Mouse (Mus musculus): ENCODE data around the gene Mrpl20. TPM values are rescaled to one million over a fixed set of nuclear protein-coding genes. Genes with fewer than 3 reads are reported as not detected.
A peak's percentile ranks its signal among the peaks of the same experiment; 100 is the strongest.

Gene Mrpl20
- polyA plus RNA-seq, 1 experiment from 2014 or later = 227 TPM

DNA sequence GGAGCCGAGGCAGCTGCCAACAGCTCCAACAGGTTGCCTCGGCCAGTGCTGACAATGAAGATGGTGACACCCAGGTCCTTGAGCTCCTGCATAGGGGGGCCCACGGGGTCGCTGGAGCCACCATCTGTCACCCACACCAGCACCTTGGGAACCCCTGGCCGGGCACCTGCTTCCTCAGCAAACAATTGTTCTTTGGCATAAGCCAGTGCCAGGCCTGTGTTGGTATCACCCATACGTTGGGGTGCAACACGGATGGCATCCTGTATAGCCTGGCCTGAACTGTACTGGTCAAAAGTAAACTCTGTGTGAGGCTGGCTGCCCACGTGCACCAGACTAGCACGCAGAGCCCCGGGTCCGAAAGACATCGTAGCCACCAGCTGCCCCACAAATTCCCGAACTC, 29.9 kb upstream of the Mrpl20 start:
- WGBS (ENCODE audit: insufficient replicate concordance) = 73% methylated on average over 13 of the region's 13 CpGs
- Histone ChIP-seq H3K4me3 (replicated peaks) (no peak overlapping the region), H3K27me3 (peaks cover 64% of the 10 kb centered on the region), H3K9ac (no peak overlapping the region), H3K4me2 (no peak overlapping the region), H3K9me3 (replicated peaks) (no peaks in the 10 kb centered on the region), H3K4me1 (replicated peaks) (peaks cover 52% of the 10 kb centered on the region), H3K36me3 (no peaks in the 10 kb centered on the region), H3K27ac (no peak overlapping the region)
- no peak for ATAC-seq (ENCODE audit: low read depth)
- DNase-seq = no peak

- peak overlapping the region; percentile 67 for H3K4me2 ChIP-seq
- no peaks in the 10 kb centered on the region for H3K36me3 ChIP-seq
- H3K4me3 ChIP-seq (replicated peaks) = no peak overlapping the region
- H3K9ac ChIP-seq = no peak overlapping the region
- H3K27me3 ChIP-seq = peaks cover 64% of the 10 kb centered on the region
- 25% methylated on average over 5 of the region's 5 CpGs for WGBS (ENCODE audit: insufficient replicate concordance)
- H3K4me1 ChIP-seq (replicated peaks) = peaks cover 54% of the 10 kb centered on the region
- DNase-seq (no peak), ATAC-seq (ENCODE audit: low read depth) (no peak)
- H3K27ac ChIP-seq = no peak overlapping the region
- no peaks in the 10 kb centered on the region for H3K9me3 ChIP-seq (replicated peaks)
These were observed 29.2 kb upstream of the Mrpl20 start for GRCm38 (mm10) chr4:155773335-155774078.

DNA sequence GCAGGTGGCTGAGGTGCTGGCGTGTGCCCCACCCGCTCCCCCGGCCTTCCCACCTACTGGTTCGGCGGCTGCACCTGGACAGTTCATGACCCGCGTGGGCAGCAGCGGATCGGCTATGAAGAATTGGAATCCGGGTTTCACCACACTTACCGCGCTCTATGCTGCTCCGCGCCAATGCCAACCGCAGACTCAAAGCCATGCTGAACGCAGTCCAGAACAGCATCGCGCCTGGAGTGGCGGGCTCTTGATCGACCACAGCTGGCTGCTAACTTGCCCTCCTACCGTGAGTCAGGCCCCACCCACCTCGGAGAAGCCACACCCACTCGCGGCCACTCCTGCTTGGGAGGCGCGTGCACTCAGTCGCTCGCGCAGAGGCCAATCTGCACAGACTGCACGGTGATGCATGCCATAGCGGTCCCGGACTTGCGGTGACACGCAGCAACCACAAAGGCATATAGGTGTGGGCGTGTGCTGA, 28.4 kb upstream of the Mrpl20 start, which contains the start of gene Vwa1:
Gene Vwa1, minus strand, starts transcription at position 419 of the 475 bp plus-strand sequence.
- Histone ChIP-seq H3K9me3 (replicated peaks) (no peaks in the 10 kb centered on the region), H3K9ac (no peak within 1 kb of the TSS), H3K4me2 (peak within 1 kb of the TSS; percentile 67), H3K36me3 (no peaks in the 10 kb centered on the region), H3K27me3 (peaks cover 64% of the 10 kb centered on the region), H3K27ac (no peak within 1 kb of the TSS), H3K4me3 (replicated peaks) (peak within 1 kb of the TSS; percentile 40), H3K4me1 (replicated peaks) (peaks cover 51% of the 10 kb centered on the region)
- DNase-seq = peak; percentile 82
- WGBS (ENCODE audit: insufficient replicate concordance) = 1% methylated on average over 35 of the region's 35 CpGs
- ATAC-seq (ENCODE audit: low read depth) = peak; percentile 71

DNA sequence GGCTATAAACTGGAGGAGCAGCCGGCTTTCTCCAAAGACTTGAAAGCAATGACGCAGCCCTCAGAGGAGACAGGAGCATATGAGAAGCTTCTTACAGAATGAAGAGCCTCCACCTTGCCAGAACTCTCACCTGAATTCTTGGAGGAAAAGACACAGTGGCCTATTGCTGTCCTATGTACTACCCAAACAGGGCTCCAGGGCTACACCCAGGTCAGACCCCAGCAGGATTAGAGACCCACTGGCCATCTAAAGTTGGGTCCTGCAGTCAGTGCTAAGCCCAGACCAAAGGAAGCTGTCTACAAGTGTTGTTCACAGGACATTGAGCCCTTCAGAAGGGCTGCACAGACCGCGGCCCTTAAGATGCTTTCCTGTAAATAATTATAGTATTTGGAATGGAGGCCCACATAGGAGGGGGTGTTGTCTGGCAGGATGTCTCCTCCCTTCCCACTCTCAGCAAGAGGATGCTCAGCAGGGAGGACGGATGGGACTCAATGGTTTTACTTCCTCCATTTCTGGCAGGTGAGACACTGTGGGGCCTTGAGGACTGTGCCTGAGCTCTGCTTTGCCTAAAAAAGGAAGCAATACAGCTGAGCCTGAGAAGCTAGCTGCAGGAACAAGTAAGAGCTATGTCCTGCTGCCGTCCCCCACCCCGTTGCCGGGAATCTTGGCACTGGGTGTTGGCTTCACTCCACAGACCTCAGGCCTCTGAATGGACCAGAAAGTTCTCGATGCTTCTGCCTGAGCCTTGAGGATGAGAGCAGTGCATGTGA, 27.5 kb upstream of the Mrpl20 start:
- Histone ChIP-seq H3K4me1 (replicated peaks) (peaks cover 42% of the 10 kb centered on the region), H3K9ac (no peak overlapping the region), H3K9me3 (replicated peaks) (no peaks in the 10 kb centered on the region), H3K27ac (no peak overlapping the region), H3K27me3 (peaks cover 71% of the 10 kb centered on the region), H3K4me3 (replicated peaks) (no peak overlapping the region), H3K4me2 (peak overlapping the region; percentile 67), H3K36me3 (no peaks in the 10 kb centered on the region)
- 41% methylated on average over 9 of the region's 9 CpGs for WGBS (ENCODE audit: insufficient replicate concordance)
- ATAC-seq (ENCODE audit: low read depth) = no peak
- DNase-seq = no peak

DNA sequence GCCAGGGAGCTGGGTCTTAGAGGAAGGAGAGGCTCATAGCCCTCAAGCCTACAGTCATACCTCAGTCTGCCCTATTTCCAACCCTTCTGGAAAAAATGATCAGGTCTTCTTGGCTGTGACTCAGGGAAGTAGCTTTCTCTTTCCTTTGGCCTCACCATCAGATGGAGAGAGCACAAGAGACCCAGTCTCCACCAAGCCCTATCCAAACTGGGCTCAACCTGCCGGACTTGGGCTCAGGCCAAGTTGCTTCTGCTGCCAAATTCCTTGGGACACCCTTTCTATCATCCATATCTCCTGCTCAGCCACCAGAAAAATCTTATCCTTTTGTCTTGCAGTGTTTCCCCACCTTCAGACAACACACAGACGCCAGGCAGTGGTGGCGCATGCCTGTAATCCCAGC, 26.8 kb upstream of the Mrpl20 start:
- Histone ChIP-seq H3K4me3 (replicated peaks) (no peak overlapping the region), H3K4me1 (replicated peaks) (peaks cover 38% of the 10 kb centered on the region), H3K36me3 (no peaks in the 10 kb centered on the region), H3K27ac (no peak overlapping the region), H3K9ac (no peak overlapping the region), H3K4me2 (no peak overlapping the region), H3K27me3 (peaks cover 72% of the 10 kb centered on the region), H3K9me3 (replicated peaks) (no peaks in the 10 kb centered on the region)
- 77% methylated on average over 3 of the region's 3 CpGs for WGBS (ENCODE audit: insufficient replicate concordance)
- ATAC-seq (ENCODE audit: low read depth) = no peak
- DNase-seq = no peak

DNA sequence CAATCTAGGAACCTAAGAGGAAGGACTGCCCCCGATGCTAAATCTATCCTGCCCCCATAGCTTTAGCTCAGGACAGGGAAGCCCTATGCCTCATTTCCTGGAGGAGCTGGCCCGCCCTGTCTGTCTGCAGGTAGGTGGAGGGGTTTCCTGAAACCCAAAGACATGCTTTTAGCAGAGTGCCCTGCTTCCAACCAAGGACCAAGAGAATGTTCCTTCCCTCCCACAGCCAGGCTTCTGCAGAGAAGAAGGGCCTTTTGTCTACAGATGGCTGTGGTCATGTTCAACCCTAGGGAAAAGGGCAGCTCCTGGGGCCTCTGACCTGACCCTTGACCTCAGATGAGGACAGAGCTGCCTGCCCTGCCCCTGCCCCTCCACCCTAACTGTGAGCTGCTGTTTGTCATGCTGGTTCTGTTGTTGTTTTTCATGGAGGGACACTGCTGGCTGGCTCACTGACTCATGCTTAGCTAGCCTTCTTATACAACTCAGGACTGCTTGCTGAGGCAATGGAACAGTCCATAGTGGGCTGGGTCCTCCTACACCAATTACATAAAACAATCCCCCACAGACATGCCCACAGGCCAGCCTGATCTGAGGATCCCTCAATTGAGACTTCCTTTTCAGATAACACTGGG, 25.9 kb upstream of the Mrpl20 start:
- Histone ChIP-seq H3K4me3 (replicated peaks) (no peak overlapping the region), H3K4me1 (replicated peaks) (peaks cover 38% of the 10 kb centered on the region), H3K27ac (peak overlapping the region; percentile 12; the same call in 1 of the 2 replicates), H3K27me3 (peaks cover 70% of the 10 kb centered on the region), H3K9ac (no peak overlapping the region), H3K9me3 (replicated peaks) (no peaks in the 10 kb centered on the region), H3K36me3 (no peaks in the 10 kb centered on the region), H3K4me2 (no peak overlapping the region)
- WGBS (ENCODE audit: insufficient replicate concordance) = 30% methylated on average over 2 of the region's 2 CpGs
- no peak for DNase-seq
- no peak for ATAC-seq (ENCODE audit: low read depth)

GRCm38 (mm10) chr4:155777816-155778215, 24.9 kb upstream of the Mrpl20 start:
- H3K4me3 ChIP-seq (replicated peaks) = no peak overlapping the region
- H3K4me2 ChIP-seq = no peak overlapping the region
- H3K4me1 ChIP-seq (replicated peaks) = peaks cover 38% of the 10 kb centered on the region
- H3K36me3 ChIP-seq = no peaks in the 10 kb centered on the region
- DNase-seq = no peak
- ATAC-seq (ENCODE audit: low read depth) = no peak
- peaks cover 67% of the 10 kb centered on the region for H3K27me3 ChIP-seq
- WGBS (ENCODE audit: insufficient replicate concordance) = 52% methylated on average over 2 of the region's 2 CpGs
- H3K9ac ChIP-seq = no peak overlapping the region
- no peak overlapping the region for H3K27ac ChIP-seq
- no peaks in the 10 kb centered on the region for H3K9me3 ChIP-seq (replicated peaks)

- no peaks in the 10 kb centered on the region for H3K9me3 ChIP-seq (replicated peaks)
- 75% methylated on average over 4 of the region's 4 CpGs for WGBS (ENCODE audit: insufficient replicate concordance)
- H3K4me3 ChIP-seq (replicated peaks) = no peak overlapping the region
- no peaks in the 10 kb centered on the region for H3K36me3 ChIP-seq
- H3K4me2 ChIP-seq = no peak overlapping the region
- H3K27ac ChIP-seq = no peak overlapping the region
- DNase-seq (no peak), ATAC-seq (ENCODE audit: low read depth) (no peak)
- peaks cover 56% of the 10 kb centered on the region for H3K27me3 ChIP-seq
- no peak overlapping the region for H3K9ac ChIP-seq
- peaks cover 42% of the 10 kb centered on the region for H3K4me1 ChIP-seq (replicated peaks)
These were observed 23.2 kb upstream of the Mrpl20 start for GRCm38 (mm10) chr4:155779498-155779897.

DNA sequence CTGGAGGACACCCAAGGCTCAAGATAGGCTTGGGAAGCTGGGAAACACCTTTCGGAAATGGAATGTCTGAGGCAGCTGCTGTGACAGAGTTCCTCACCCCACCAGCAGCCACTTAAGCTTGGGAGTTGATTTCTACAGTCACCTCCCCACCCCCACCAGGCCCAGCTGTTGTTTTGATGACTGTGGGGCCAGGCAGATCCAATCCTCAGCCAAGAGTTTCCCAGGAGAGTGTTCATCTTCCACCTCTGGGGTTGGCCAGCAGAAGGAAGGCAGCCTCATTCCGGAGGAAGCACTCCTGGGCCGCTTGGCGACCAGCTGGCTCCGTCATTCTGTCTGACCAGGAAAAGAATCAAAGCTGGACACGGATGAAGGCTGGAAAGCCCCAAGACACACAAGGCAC, 21.8 kb upstream of the Mrpl20 start:
- 33% methylated on average over 6 of the region's 6 CpGs for WGBS (ENCODE audit: insufficient replicate concordance)
- Histone ChIP-seq H3K36me3 (no peaks in the 10 kb centered on the region), H3K4me2 (no peak overlapping the region), H3K27me3 (peaks cover 42% of the 10 kb centered on the region), H3K9me3 (replicated peaks) (no peaks in the 10 kb centered on the region), H3K27ac (no peak overlapping the region), H3K9ac (no peak overlapping the region; the same call in 1 of the 2 replicates), H3K4me3 (replicated peaks) (no peak overlapping the region), H3K4me1 (replicated peaks) (peaks cover 44% of the 10 kb centered on the region)
- DNase-seq = no peak
- ATAC-seq (ENCODE audit: low read depth) = no peak

DNA sequence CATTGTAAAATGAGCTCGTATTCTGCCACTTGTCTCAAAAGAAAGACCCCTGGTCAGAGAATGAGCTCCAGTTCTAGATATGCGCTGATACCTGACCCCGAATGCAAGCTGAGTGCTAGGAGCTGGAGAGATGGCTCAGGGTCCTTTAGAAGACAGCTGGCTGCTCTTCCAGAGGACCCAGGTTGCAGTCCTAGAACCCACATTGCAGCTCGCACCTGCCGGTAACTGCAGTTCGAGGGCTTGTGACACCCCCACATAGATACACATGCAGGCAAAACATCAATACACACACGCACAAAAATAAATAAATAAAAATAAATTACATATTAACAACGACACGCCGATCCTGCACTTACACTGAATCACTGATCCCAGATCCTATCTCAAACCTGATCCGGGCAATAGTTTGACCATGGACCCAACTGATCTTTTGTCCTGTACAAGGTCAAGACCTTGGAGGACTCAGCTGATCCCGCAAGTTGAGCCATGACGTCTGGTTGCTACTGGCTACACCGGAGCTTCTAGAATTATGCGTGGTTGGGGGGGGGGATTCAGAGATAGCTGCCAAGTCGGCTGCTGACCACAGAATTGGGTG, 19.1 kb upstream of the Mrpl20 start:
- 39% methylated on average over 16 of the region's 16 CpGs for WGBS (ENCODE audit: insufficient replicate concordance)
- H3K27me3 ChIP-seq = peaks cover 33% of the 10 kb centered on the region
- DNase-seq = no peak
- no peak for ATAC-seq (ENCODE audit: low read depth)
- H3K27ac ChIP-seq = no peak overlapping the region
- H3K4me1 ChIP-seq (replicated peaks) = peaks cover 35% of the 10 kb centered on the region
- H3K9me3 ChIP-seq (replicated peaks) = no peaks in the 10 kb centered on the region
- H3K4me2 ChIP-seq = peak overlapping the region; percentile 86
- H3K9ac ChIP-seq = peak overlapping the region; percentile 75
- peak overlapping the region; percentile 64 for H3K4me3 ChIP-seq (replicated peaks)
- no peaks in the 10 kb centered on the region for H3K36me3 ChIP-seq
